Mouse (Mus musculus): ENCODE measurements at regions not wholly inside any gene's neighbourhood (a gene's known extent, or its start where the extent isn't known, plus 50 kb on each side); places are given as distances from the start of the nearest gene placed in this dataset.

- no peak for DNase-seq (ENCODE audit: low spot score)
Observed at GRCm38 (mm10) chrX:42431851-42432635, 57.4 kb upstream of the Tex13c2 start.

All from urinary bladder, postnatal 14 days (tissue).